Mouse (Mus musculus) hindbrain, embryonic 15.5 days (tissue): Measurements from ENCODE around the gene Galns. TPM values are rescaled to one million over a fixed set of nuclear protein-coding genes. Genes with fewer than 3 reads are reported as not detected.

Source experiments
- ATAC-seq: fragments of 200-750 bp; cut with Nextera tagmentation; 2 replicates; pipeline ENCODE4 v1.8.0; 2017; ENCODE audit warnings: low read depth, moderate number of reproducible peaks, moderate TSS enrichment; ENCODE audit not compliant: low FRiP score
- H3K27ac ChIP-seq: fragments of 300-500 bp; sonication (generic); replicated peaks from 2 replicates; pipeline ENCODE4 v1.5.1; 2015; ENCODE audit warnings: mild to moderate bottlenecking, inconsistent platforms
- H3K27me3 ChIP-seq: fragments of 300-500 bp; sonication (generic); 2 replicates; pipeline ENCODE4 v1.6.1; 2015; ENCODE audit warnings: control low read depth, inconsistent platforms
- H3K36me3 ChIP-seq: fragments of 300-500 bp; sonication (generic); 2 replicates; pipeline ENCODE4 v1.6.1; 2015; ENCODE audit warnings: control low read depth, inconsistent platforms
- H3K4me1 ChIP-seq: fragments of 300-500 bp; sonication (generic); replicated peaks from 2 replicates; pipeline ENCODE4 v1.6.1; 2015; ENCODE audit warnings: control low read depth, inconsistent platforms
- H3K4me2 ChIP-seq: fragments of 300-500 bp; sonication (generic); 2 replicates; pipeline ENCODE4 v1.6.1; 2015; ENCODE audit warnings: moderate library complexity, mild to moderate bottlenecking, inconsistent platforms
- H3K4me3 ChIP-seq: fragments of 300-500 bp; sonication (generic); 2 replicates; pipeline ENCODE4 v1.5.1; 2015; ENCODE audit warnings: mild to moderate bottlenecking, inconsistent platforms
- H3K9ac ChIP-seq: fragments of 300-500 bp; sonication (generic); 2 replicates; pipeline ENCODE4 v1.6.1; 2015; ENCODE audit warnings: inconsistent platforms
- H3K9me3 ChIP-seq: fragments of 300-500 bp; sonication (generic); 2 replicates; pipeline ENCODE4 v1.6.1; 2016; ENCODE audit warnings: control low read depth, inconsistent platforms
- WGBS: fragments of 180-500 bp; shearing (Covaris S2); methylation state at CpG from one replicate; pipeline ENCODE4 v1.1.7; 2015; 5-methylcytosine and 5-hydroxymethylcytosine counted together
- polyA plus RNA-seq: library from polyadenylated mRNA; unstranded; fragments of >200 nt; fragmentation: Nextera tagmentation; extraction: Ambion mirVana; gene quantifications from 2 replicates; pipeline ENCODE4 v1.2.1, GENCODE M21; 2015

The Galns gene
- polyA plus RNA-seq, 1 experiment from 2014 or later, result 6.8 TPM

GRCm38 (mm10) chr8:122610612-122611277 lies 518 bp downstream of the Galns start:
- Histone ChIP-seq H3K9ac (peak overlapping the region; percentile 67), H3K4me3 (peak overlapping the region; percentile 61), H3K4me2 (peak overlapping the region; percentile 83), H3K27ac (peak overlapping the region; percentile 78), H3K36me3 (0 out of 2 replicates have a peak, but pooled peaks cover 3% of the 10 kb centered on the region), H3K9me3 (no peaks in the 10 kb centered on the region), H3K4me1 (peaks cover 21% of the 10 kb centered on the region), H3K27me3 (no peaks in the 10 kb centered on the region)
- 2% methylated on average over 20 of the region's 20 CpGs for WGBS
- ATAC-seq, result peak; percentile 3; the same call in 1 of the 2 replicates

- 56% methylated on average over 4 of the region's 4 CpGs for WGBS
- Histone ChIP-seq H3K36me3 (0 out of 2 replicates have a peak, but pooled peaks cover 3% of the 10 kb centered on the region), H3K27me3 (no peaks in the 10 kb centered on the region), H3K4me3 (peak overlapping the region; percentile 61), H3K27ac (no peak overlapping the region), H3K9ac (no peak overlapping the region), H3K9me3 (no peaks in the 10 kb centered on the region), H3K4me1 (peaks cover 21% of the 10 kb centered on the region), H3K4me2 (peak overlapping the region; percentile 83)
- ATAC-seq, result no peak
Observed at GRCm38 (mm10) chr8:122610209-122610608, 1.1 kb downstream of the Galns start.

GRCm38 (mm10) chr8:122606810-122607209 lies 4.5 kb downstream of the Galns start:
- no peak for ATAC-seq
- Histone ChIP-seq H3K27me3 (no peaks in the 10 kb centered on the region), H3K4me1 (peaks cover 8% of the 10 kb centered on the region), H3K4me3 (no peak overlapping the region), H3K4me2 (no peak overlapping the region), H3K9ac (no peak overlapping the region), H3K36me3 (no peaks in the 10 kb centered on the region), H3K9me3 (no peaks in the 10 kb centered on the region), H3K27ac (no peak overlapping the region)
- WGBS, result 90% methylated on average over 11 of the region's 12 CpGs

- WGBS, result 78% methylated on average over 4 of the region's 4 CpGs
Observed at GRCm38 (mm10) chr8:122605367-122605766, 5.9 kb downstream of the Galns start.

GRCm38 (mm10) chr8:122604640-122605039 lies 6.6 kb downstream of the Galns start:
- H3K4me1 ChIP-seq, result no peaks in the 10 kb centered on the region
- WGBS, result 78% methylated on average over 1 of the region's 1 CpGs
- no peak overlapping the region for H3K4me3 ChIP-seq
- H3K36me3 ChIP-seq, result no peaks in the 10 kb centered on the region
- no peak for ATAC-seq
- no peak overlapping the region for H3K27ac ChIP-seq
- no peaks in the 10 kb centered on the region for H3K9me3 ChIP-seq
- H3K9ac ChIP-seq, result no peak overlapping the region
- H3K27me3 ChIP-seq, result no peaks in the 10 kb centered on the region
- no peak overlapping the region for H3K4me2 ChIP-seq

More at GRCm38 (mm10) chr8:122605367-122605766, 5.9 kb downstream of the Galns start:
- no peaks in the 10 kb centered on the region for H3K9me3 ChIP-seq
- no peaks in the 10 kb centered on the region for H3K36me3 ChIP-seq
- no peak for ATAC-seq
- H3K27me3 ChIP-seq, result no peaks in the 10 kb centered on the region
- peaks cover 2% of the 10 kb centered on the region for H3K4me1 ChIP-seq
- no peak overlapping the region for H3K4me2 ChIP-seq
- H3K4me3 ChIP-seq, result no peak overlapping the region
- H3K9ac ChIP-seq, result no peak overlapping the region
- H3K27ac ChIP-seq, result no peak overlapping the region

- H3K9ac ChIP-seq, result no peak overlapping the region
- no peaks in the 10 kb centered on the region for H3K4me1 ChIP-seq
- no peaks in the 10 kb centered on the region for H3K27me3 ChIP-seq
- WGBS, result 85% methylated on average over 9 of the region's 9 CpGs
- H3K27ac ChIP-seq, result no peak overlapping the region
- H3K36me3 ChIP-seq, result no peaks in the 10 kb centered on the region; the same call in 1 of the 2 replicates
- H3K4me2 ChIP-seq, result no peak overlapping the region
- no peak for ATAC-seq
- H3K9me3 ChIP-seq, result no peaks in the 10 kb centered on the region
- no peak overlapping the region for H3K4me3 ChIP-seq
Observed at GRCm38 (mm10) chr8:122600666-122601065, 10.6 kb downstream of the Galns start.

GRCm38 (mm10) chr8:122596031-122596430 lies 15.2 kb downstream of the Galns start:
- H3K27me3 ChIP-seq, result no peaks in the 10 kb centered on the region
- peaks cover 19% of the 10 kb centered on the region; the same call in 1 of the 2 replicates for H3K4me1 ChIP-seq
- H3K4me2 ChIP-seq, result no peak overlapping the region
- no peak overlapping the region for H3K27ac ChIP-seq
- no peak overlapping the region for H3K9ac ChIP-seq
- no peak for ATAC-seq
- 55% methylated on average over 4 of the region's 4 CpGs for WGBS
- no peaks in the 10 kb centered on the region; the same call in 1 of the 2 replicates for H3K36me3 ChIP-seq
- no peaks in the 10 kb centered on the region for H3K9me3 ChIP-seq
- no peak overlapping the region for H3K4me3 ChIP-seq

- ATAC-seq, result peak; percentile 21; the same call in 1 of the 2 replicates
- 61% methylated on average over 19 of the region's 19 CpGs for WGBS
Observed at GRCm38 (mm10) chr8:122593783-122594507, 17.3 kb downstream of the Galns start.

GRCm38 (mm10) chr8:122593240-122593639 lies 18.0 kb downstream of the Galns start:
- Histone ChIP-seq H3K4me1 (peaks cover 19% of the 10 kb centered on the region; the same call in 1 of the 2 replicates), H3K4me3 (no peak overlapping the region), H3K9me3 (no peaks in the 10 kb centered on the region), H3K9ac (no peak overlapping the region), H3K27me3 (no peaks in the 10 kb centered on the region), H3K36me3 (no peaks in the 10 kb centered on the region; the same call in 1 of the 2 replicates), H3K4me2 (no peak overlapping the region), H3K27ac (peak overlapping the region; percentile 62; the same call in 1 of the 2 replicates)
- ATAC-seq, result no peak
- 71% methylated on average over 12 of the region's 12 CpGs for WGBS

More at GRCm38 (mm10) chr8:122593783-122594507, 17.3 kb downstream of the Galns start:
- H3K36me3 ChIP-seq, result no peaks in the 10 kb centered on the region; the same call in 1 of the 2 replicates
- no peak overlapping the region for H3K4me2 ChIP-seq
- peaks cover 19% of the 10 kb centered on the region; the same call in 1 of the 2 replicates for H3K4me1 ChIP-seq
- H3K27me3 ChIP-seq, result no peaks in the 10 kb centered on the region
- H3K9ac ChIP-seq, result peak overlapping the region; percentile 18; the same call in 1 of the 2 replicates
- H3K4me3 ChIP-seq, result no peak overlapping the region
- H3K9me3 ChIP-seq, result no peaks in the 10 kb centered on the region
- peak overlapping the region; percentile 62 for H3K27ac ChIP-seq

GRCm38 (mm10) chr8:122586749-122587148 lies 24.5 kb downstream of the Galns start:
- Histone ChIP-seq H3K27me3 (no peaks in the 10 kb centered on the region), H3K27ac (no peak overlapping the region), H3K36me3 (no peaks in the 10 kb centered on the region), H3K9me3 (no peaks in the 10 kb centered on the region), H3K4me1 (0 out of 2 replicates have a peak, but pooled peaks cover 2% of the 10 kb centered on the region), H3K4me2 (no peak overlapping the region), H3K4me3 (no peak overlapping the region), H3K9ac (no peak overlapping the region)
- no peak for ATAC-seq
- 86% methylated on average over 10 of the region's 10 CpGs for WGBS

GRCm38 (mm10) chr8:122586171-122586570 lies 25.1 kb downstream of the Galns start:
- Histone ChIP-seq H3K4me3 (no peak overlapping the region), H3K27ac (no peak overlapping the region), H3K4me1 (0 out of 2 replicates have a peak, but pooled peaks cover 2% of the 10 kb centered on the region), H3K9me3 (no peaks in the 10 kb centered on the region), H3K4me2 (no peak overlapping the region), H3K27me3 (no peaks in the 10 kb centered on the region), H3K9ac (no peak overlapping the region), H3K36me3 (no peaks in the 10 kb centered on the region)
- ATAC-seq, result no peak
- WGBS, result 39% methylated on average over 7 of the region's 7 CpGs

GRCm38 (mm10) chr8:122585411-122585891 lies 25.8 kb downstream of the Galns start:
- H3K27ac ChIP-seq, result no peak overlapping the region

More at GRCm38 (mm10) chr8:122585411-122585891, 25.8 kb downstream of the Galns start:
- Histone ChIP-seq H3K9ac (no peak overlapping the region), H3K9me3 (no peaks in the 10 kb centered on the region), H3K27me3 (no peaks in the 10 kb centered on the region), H3K4me2 (no peak overlapping the region), H3K36me3 (no peaks in the 10 kb centered on the region), H3K4me3 (no peak overlapping the region), H3K4me1 (0 out of 2 replicates have a peak, but pooled peaks cover 2% of the 10 kb centered on the region)
- ATAC-seq, result no peak
- WGBS, result 71% methylated on average over 14 of the region's 14 CpGs
